Mouse (Mus musculus): ENCODE results near the gene Id1. TPM values are rescaled to one million over a fixed set of nuclear protein-coding genes. Genes with fewer than 3 reads are reported as not detected.
A peak's percentile ranks its signal among the peaks of the same experiment; 100 is the strongest.

The Id1 gene
- polyA plus RNA-seq, 1 experiment: 59.5 TPM

- Histone ChIP-seq H3K36me3 (ENCODE audit: control insufficient read depth, insufficient read depth) (peaks cover 10% of the 10 kb centered on the region), H3K4me3 (no peak overlapping the region), H3K79me2 (ENCODE audit: control insufficient read depth, insufficient read depth) (no peaks in the 10 kb centered on the region), H3K27me3 (ENCODE audit: control insufficient read depth, insufficient read depth, insufficient read length) (no peaks in the 10 kb centered on the region), H3K4me2 (ENCODE audit: low read depth) (peak overlapping the region; percentile 50), H3ac (ENCODE audit: control insufficient read depth, insufficient read length) (no peak overlapping the region)
- TF ChIP-seq E2F4 (IDR thresholded peaks at IDR 0.05; ENCODE audit: insufficient read depth) (no peak), MYOG (IDR thresholded peaks at IDR 0.05; ENCODE audit: control insufficient read depth in 1 of 3, insufficient read depth in 1 of 3, insufficient read length in 2 of 3, low read depth in 2 of 3) (no peak), POLR2A (IDR thresholded peaks at IDR 0.05; ENCODE audit: insufficient read length, low read depth) (peak; percentile 29), TCF12 (IDR thresholded peaks at IDR 0.05; ENCODE audit: insufficient read depth, poor library complexity, severe bottlenecking) (no peak)
Measured at GRCm38 (mm10) chr2:152705993-152706571, 30.0 kb upstream of the Id1 start.

DNA sequence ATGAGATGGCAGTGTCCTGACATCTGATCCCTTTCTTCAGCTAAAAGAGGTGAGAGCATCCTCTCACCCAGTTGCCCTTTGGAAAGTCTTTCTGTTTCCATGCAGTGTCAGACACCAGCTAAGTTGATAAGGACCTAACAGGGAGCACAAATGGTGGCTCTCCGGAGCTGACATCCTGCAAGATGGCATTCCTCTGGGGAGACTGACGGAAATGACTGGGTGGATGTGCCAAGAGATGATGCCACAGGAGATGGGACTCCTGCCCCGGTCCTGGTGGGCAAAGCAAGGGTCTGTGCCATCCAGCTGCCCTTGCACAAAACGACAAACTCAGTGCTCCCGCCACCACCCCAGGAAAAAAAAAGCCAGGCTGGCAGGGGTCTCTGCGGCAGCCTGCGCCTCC is 28.9 kb upstream of the Id1 start:
- no peak for TF ChIP-seq USF1 (IDR thresholded peaks at IDR 0.05; ENCODE audit: low read depth)
- TF ChIP-seq CEBPB (IDR thresholded peaks at IDR 0.05; ENCODE audit: insufficient read depth, poor library complexity, severe bottlenecking): no peak
- no peak for TF ChIP-seq E2F4 (IDR thresholded peaks at IDR 0.05; ENCODE audit: insufficient read depth)
- TF ChIP-seq POLR2AphosphoS2 (IDR thresholded peaks at IDR 0.05; ENCODE audit: insufficient read length, low read depth): no peak
- TF ChIP-seq REST (IDR thresholded peaks at IDR 0.05; ENCODE audit: insufficient read depth, insufficient read length): no peak
- no peak for TF ChIP-seq MYOG (IDR thresholded peaks at IDR 0.05; ENCODE audit: control insufficient read depth in 1 of 3, insufficient read depth in 1 of 3, insufficient read length in 2 of 3, low read depth in 2 of 3)
- no peak for TF ChIP-seq POLR2A (IDR thresholded peaks at IDR 0.05; ENCODE audit: insufficient read length, low read depth)

GRCm38 (mm10) chr2:152707627-152708026 is 28.4 kb upstream of the Id1 start:
- peak overlapping the region; percentile 10 for H3K4me3 ChIP-seq
- no peaks in the 10 kb centered on the region for H3K27me3 ChIP-seq (ENCODE audit: control insufficient read depth, insufficient read depth, insufficient read length)
- TF ChIP-seq REST (IDR thresholded peaks at IDR 0.05; ENCODE audit: insufficient read depth, insufficient read length) (no peak), POLR2AphosphoS2 (IDR thresholded peaks at IDR 0.05; ENCODE audit: insufficient read length, low read depth) (peak; percentile 86), CEBPB (IDR thresholded peaks at IDR 0.05; ENCODE audit: insufficient read depth, poor library complexity, severe bottlenecking) (no peak), MYOD1 (IDR thresholded peaks at IDR 0.05; ENCODE audit: control insufficient read depth in 1 of 3, insufficient read length in 2 of 3, low read depth in 2 of 3) (peak in 2 of 3 experiments; percentile 22 to 61), MAX (IDR thresholded peaks at IDR 0.05; ENCODE audit: low read depth) (no peak), E2F4 (IDR thresholded peaks at IDR 0.05; ENCODE audit: insufficient read depth) (no peak), MYOG (IDR thresholded peaks at IDR 0.05; ENCODE audit: control insufficient read depth in 1 of 3, insufficient read depth in 1 of 3, insufficient read length in 2 of 3, low read depth in 2 of 3) (peak in 2 of 3 experiments; percentile 43 to 69), TCF3 (IDR thresholded peaks at IDR 0.05; ENCODE audit: insufficient read length, low read depth) (no peak), USF1 (IDR thresholded peaks at IDR 0.05; ENCODE audit: low read depth) (no peak), TCF12 (IDR thresholded peaks at IDR 0.05; ENCODE audit: insufficient read depth, poor library complexity, severe bottlenecking) (no peak), POLR2A (IDR thresholded peaks at IDR 0.05; ENCODE audit: insufficient read length, low read depth) (peak; percentile 84), SRF (IDR thresholded peaks at IDR 0.05; ENCODE audit: control insufficient read depth, insufficient read length, low read depth) (no peak)
- H3ac ChIP-seq (ENCODE audit: control insufficient read depth, insufficient read length): no peak overlapping the region
- H3K79me2 ChIP-seq (ENCODE audit: control insufficient read depth, insufficient read depth): no peaks in the 10 kb centered on the region
- H3K4me2 ChIP-seq (ENCODE audit: low read depth): peak overlapping the region; percentile 50
- H3K36me3 ChIP-seq (ENCODE audit: control insufficient read depth, insufficient read depth): peaks cover 3% of the 10 kb centered on the region

More for the DNA sequence above, 28.9 kb upstream of the Id1 start:
- no peaks in the 10 kb centered on the region for H3K27me3 ChIP-seq (ENCODE audit: control insufficient read depth, insufficient read depth, insufficient read length)
- H3ac ChIP-seq (ENCODE audit: control insufficient read depth, insufficient read length): no peak overlapping the region
- peaks cover 4% of the 10 kb centered on the region for H3K36me3 ChIP-seq (ENCODE audit: control insufficient read depth, insufficient read depth)
- no peaks in the 10 kb centered on the region for H3K79me2 ChIP-seq (ENCODE audit: control insufficient read depth, insufficient read depth)
- H3K4me3 ChIP-seq: peak overlapping the region; percentile 10
- peak overlapping the region; percentile 50 for H3K4me2 ChIP-seq (ENCODE audit: low read depth)

DNA sequence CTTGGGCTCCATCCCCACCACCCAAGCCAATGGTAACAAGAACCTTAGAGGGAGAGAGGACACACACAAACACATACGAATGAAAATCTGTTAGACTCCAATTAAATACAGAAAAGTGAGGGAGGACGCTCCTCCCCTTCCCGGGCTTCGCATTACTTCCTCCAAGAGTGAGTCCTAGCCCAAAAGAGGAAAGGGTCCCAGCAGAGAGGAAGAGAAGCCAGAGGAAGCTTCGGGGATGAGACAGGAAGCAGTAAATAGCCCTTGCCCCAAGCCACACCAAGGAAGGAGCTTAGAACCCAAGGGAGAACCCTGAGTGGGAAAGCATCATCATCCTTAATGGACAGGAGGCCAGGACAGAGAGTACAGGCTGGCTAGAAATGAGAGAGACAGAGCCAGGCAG is 27.0 kb upstream of the Id1 start:
- no peaks in the 10 kb centered on the region for H3K27me3 ChIP-seq (ENCODE audit: control insufficient read depth, insufficient read depth, insufficient read length)
- no peak for TF ChIP-seq REST (IDR thresholded peaks at IDR 0.05; ENCODE audit: insufficient read depth, insufficient read length)
- no peak for TF ChIP-seq POLR2A (IDR thresholded peaks at IDR 0.05; ENCODE audit: insufficient read length, low read depth)
- TF ChIP-seq SRF (IDR thresholded peaks at IDR 0.05; ENCODE audit: control insufficient read depth, insufficient read length, low read depth): no peak
- no peak for TF ChIP-seq POLR2AphosphoS2 (IDR thresholded peaks at IDR 0.05; ENCODE audit: insufficient read length, low read depth)
- TF ChIP-seq MAX (IDR thresholded peaks at IDR 0.05; ENCODE audit: low read depth): no peak
- TF ChIP-seq TCF3 (IDR thresholded peaks at IDR 0.05; ENCODE audit: insufficient read length, low read depth): no peak
- TF ChIP-seq USF1 (IDR thresholded peaks at IDR 0.05; ENCODE audit: low read depth): no peak
- no peak for TF ChIP-seq MYOD1 (IDR thresholded peaks at IDR 0.05; ENCODE audit: control insufficient read depth in 1 of 3, insufficient read length in 2 of 3, low read depth in 2 of 3)
- TF ChIP-seq E2F4 (IDR thresholded peaks at IDR 0.05; ENCODE audit: insufficient read depth): no peak
- TF ChIP-seq CEBPB (IDR thresholded peaks at IDR 0.05; ENCODE audit: insufficient read depth, poor library complexity, severe bottlenecking): no peak
- TF ChIP-seq MYOG (IDR thresholded peaks at IDR 0.05; ENCODE audit: control insufficient read depth in 1 of 3, insufficient read depth in 1 of 3, insufficient read length in 2 of 3, low read depth in 2 of 3): no peak
- no peak for TF ChIP-seq TCF12 (IDR thresholded peaks at IDR 0.05; ENCODE audit: insufficient read depth, poor library complexity, severe bottlenecking)
- no peak overlapping the region for H3K4me2 ChIP-seq (ENCODE audit: low read depth)
- H3ac ChIP-seq (ENCODE audit: control insufficient read depth, insufficient read length): no peak overlapping the region
- peaks cover 3% of the 10 kb centered on the region for H3K36me3 ChIP-seq (ENCODE audit: control insufficient read depth, insufficient read depth)
- H3K79me2 ChIP-seq (ENCODE audit: control insufficient read depth, insufficient read depth): no peaks in the 10 kb centered on the region
- H3K4me3 ChIP-seq: no peak overlapping the region

- Histone ChIP-seq H3K4me3 (no peak overlapping the region), H3K79me2 (ENCODE audit: control insufficient read depth, insufficient read depth) (no peaks in the 10 kb centered on the region), H3ac (ENCODE audit: control insufficient read depth, insufficient read length) (no peak overlapping the region), H3K4me2 (ENCODE audit: low read depth) (no peak overlapping the region), H3K36me3 (ENCODE audit: control insufficient read depth, insufficient read depth) (no peaks in the 10 kb centered on the region), H3K27me3 (ENCODE audit: control insufficient read depth, insufficient read depth, insufficient read length) (no peaks in the 10 kb centered on the region)
- TF ChIP-seq MAX (IDR thresholded peaks at IDR 0.05; ENCODE audit: low read depth): no peak
- TF ChIP-seq CEBPB (IDR thresholded peaks at IDR 0.05; ENCODE audit: insufficient read depth, poor library complexity, severe bottlenecking): no peak
- TF ChIP-seq SRF (IDR thresholded peaks at IDR 0.05; ENCODE audit: control insufficient read depth, insufficient read length, low read depth): no peak
- no peak for TF ChIP-seq USF1 (IDR thresholded peaks at IDR 0.05; ENCODE audit: low read depth)
- TF ChIP-seq TCF12 (IDR thresholded peaks at IDR 0.05; ENCODE audit: insufficient read depth, poor library complexity, severe bottlenecking): no peak
- no peak for TF ChIP-seq E2F4 (IDR thresholded peaks at IDR 0.05; ENCODE audit: insufficient read depth)
- TF ChIP-seq MYOD1 (IDR thresholded peaks at IDR 0.05; ENCODE audit: control insufficient read depth in 1 of 3, insufficient read length in 2 of 3, low read depth in 2 of 3): no peak
- no peak for TF ChIP-seq TCF3 (IDR thresholded peaks at IDR 0.05; ENCODE audit: insufficient read length, low read depth)
- no peak for TF ChIP-seq REST (IDR thresholded peaks at IDR 0.05; ENCODE audit: insufficient read depth, insufficient read length)
- TF ChIP-seq MYOG (IDR thresholded peaks at IDR 0.05; ENCODE audit: control insufficient read depth in 1 of 3, insufficient read depth in 1 of 3, insufficient read length in 2 of 3, low read depth in 2 of 3): no peak
- no peak for TF ChIP-seq POLR2A (IDR thresholded peaks at IDR 0.05; ENCODE audit: insufficient read length, low read depth)
- TF ChIP-seq POLR2AphosphoS2 (IDR thresholded peaks at IDR 0.05; ENCODE audit: insufficient read length, low read depth): no peak
Measured at GRCm38 (mm10) chr2:152716241-152716772, 19.7 kb upstream of the Id1 start.

Data from myocyte (in vitro differentiated cells).